Mouse (Mus musculus) hindbrain, embryonic 11.5 days (tissue): ENCODE measurements around the gene Son. TPM values are rescaled to one million over a fixed set of nuclear protein-coding genes. Genes with fewer than 3 reads are reported as not detected.

Source experiments
- ATAC-seq: fragments of 200-750 bp; cut with Nextera tagmentation; 2 replicates; pipeline ENCODE4 v1.8.0; 2017; ENCODE audit warnings: mild to moderate bottlenecking, moderate TSS enrichment, moderate library complexity; ENCODE audit not compliant: low FRiP score
- DNase-seq: peaks from one replicate; pipeline ENCODE4 v3.0.0-alpha.2; 2015; ENCODE audit warnings: low spot score
- H3K27ac ChIP-seq: fragments of 300-500 bp; sonication (generic); 2 replicates; pipeline ENCODE4 v1.5.1; 2014; ENCODE audit warnings: mild to moderate bottlenecking, low read depth, low read length
- H3K27me3 ChIP-seq: fragments of 300-500 bp; sonication (generic); 2 replicates; pipeline ENCODE4 v1.6.1; 2014; ENCODE audit warnings: mild to moderate bottlenecking, low read length, moderate library complexity, mixed read lengths; ENCODE audit not compliant: control insufficient read depth, insufficient read depth
- H3K36me3 ChIP-seq: fragments of 300-500 bp; sonication (generic); 2 replicates; pipeline ENCODE4 v1.6.1; 2014; ENCODE audit warnings: mild to moderate bottlenecking, low read length, moderate library complexity, mixed read lengths; ENCODE audit not compliant: control insufficient read depth, insufficient read depth
- H3K4me1 ChIP-seq: fragments of 300-500 bp; sonication (generic); replicated peaks from 2 replicates; pipeline ENCODE4 v1.6.1; 2014; ENCODE audit warnings: low read length, mixed read lengths; ENCODE audit not compliant: control insufficient read depth, insufficient read depth
- H3K4me2 ChIP-seq: fragments of 300-500 bp; sonication (generic); replicated peaks from 2 replicates; pipeline ENCODE4 v1.6.1; 2014; ENCODE audit warnings: mild to moderate bottlenecking, low read depth, low read length
- H3K4me3 ChIP-seq: fragments of 300-500 bp; sonication (generic); 2 replicates; pipeline ENCODE4 v1.5.1; 2014; ENCODE audit warnings: low read depth, low read length
- H3K9ac ChIP-seq: fragments of 300-500 bp; sonication (generic); 2 replicates; pipeline ENCODE4 v1.6.1; 2014; ENCODE audit warnings: low read depth, low read length
- H3K9me3 ChIP-seq: fragments of 300-500 bp; sonication (generic); 2 replicates; pipeline ENCODE4 v1.6.1; 2016; ENCODE audit warnings: low read length; ENCODE audit not compliant: control insufficient read depth
- WGBS: fragments of 180-500 bp; shearing (Covaris S2); extraction: QIAGEN DNeasy Blood & Tissue Kit; methylation state at CpG from one replicate; pipeline ENCODE4 v1.1.7; 2014; 5-methylcytosine and 5-hydroxymethylcytosine counted together
- polyA plus RNA-seq: library from polyadenylated mRNA; unstranded; fragments of >200 nt; fragmentation: Nextera tagmentation; extraction: Ambion mirVana; gene quantifications from 2 replicates; pipeline ENCODE4 v1.2.1, GENCODE M21; 2014

The Son gene
- polyA plus RNA-seq, 1 experiment from 2014 or later = 180 TPM

GRCm38 (mm10) chr16:91628673-91629072, 18.6 kb upstream of the Son start:
- Histone ChIP-seq H3K9me3 (no peaks in the 10 kb centered on the region), H3K9ac (no peak overlapping the region), H3K4me3 (no peak overlapping the region), H3K27me3 (no peaks in the 10 kb centered on the region), H3K27ac (no peak overlapping the region), H3K4me2 (no peak overlapping the region), H3K36me3 (peaks cover 13% of the 10 kb centered on the region; the same call in 1 of the 2 replicates), H3K4me1 (no peaks in the 10 kb centered on the region)
- DNase-seq (no peak), ATAC-seq (no peak)
- 95% methylated on average over 3 of the region's 3 CpGs for WGBS

GRCm38 (mm10) chr16:91629749-91630148, 17.6 kb upstream of the Son start:
- Histone ChIP-seq H3K4me3 (no peak overlapping the region), H3K9me3 (no peaks in the 10 kb centered on the region), H3K27me3 (no peaks in the 10 kb centered on the region), H3K9ac (no peak overlapping the region), H3K4me1 (no peaks in the 10 kb centered on the region), H3K27ac (no peak overlapping the region), H3K36me3 (peaks cover 13% of the 10 kb centered on the region; the same call in 1 of the 2 replicates), H3K4me2 (no peak overlapping the region)
- 99% methylated on average over 4 of the region's 4 CpGs for WGBS
- DNase-seq = no peak
- no peak for ATAC-seq

- Histone ChIP-seq H3K27ac (no peak overlapping the region), H3K4me1 (no peaks in the 10 kb centered on the region), H3K4me2 (no peak overlapping the region), H3K36me3 (peaks cover 17% of the 10 kb centered on the region; the same call in 1 of the 2 replicates), H3K9ac (no peak overlapping the region), H3K27me3 (no peaks in the 10 kb centered on the region), H3K4me3 (no peak overlapping the region), H3K9me3 (no peaks in the 10 kb centered on the region)
- ATAC-seq = no peak
- 70% methylated on average over 1 of the region's 1 CpGs for WGBS
- no peak for DNase-seq
These were observed 16.7 kb upstream of the Son start for GRCm38 (mm10) chr16:91630584-91630983.

GRCm38 (mm10) chr16:91632439-91632838, 14.9 kb upstream of the Son start:
- H3K36me3 ChIP-seq = peaks cover 22% of the 10 kb centered on the region; the same call in 1 of the 2 replicates
- DNase-seq = no peak
- no peak overlapping the region for H3K4me2 ChIP-seq
- H3K4me1 ChIP-seq = no peaks in the 10 kb centered on the region
- H3K9ac ChIP-seq = no peak overlapping the region
- no peaks in the 10 kb centered on the region for H3K9me3 ChIP-seq
- H3K27ac ChIP-seq = no peak overlapping the region
- H3K27me3 ChIP-seq = no peaks in the 10 kb centered on the region
- no peak for ATAC-seq
- 94% methylated on average over 5 of the region's 5 CpGs for WGBS
- no peak overlapping the region for H3K4me3 ChIP-seq

GRCm38 (mm10) chr16:91632940-91633339, 14.4 kb upstream of the Son start:
- 93% methylated on average over 7 of the region's 7 CpGs for WGBS
- H3K4me2 ChIP-seq = no peak overlapping the region
- no peaks in the 10 kb centered on the region for H3K27me3 ChIP-seq
- H3K36me3 ChIP-seq = peaks cover 19% of the 10 kb centered on the region; the same call in 1 of the 2 replicates
- ATAC-seq = no peak
- no peaks in the 10 kb centered on the region for H3K9me3 ChIP-seq
- H3K9ac ChIP-seq = no peak overlapping the region
- H3K4me1 ChIP-seq = no peaks in the 10 kb centered on the region
- H3K4me3 ChIP-seq = no peak overlapping the region
- no peak overlapping the region for H3K27ac ChIP-seq
- no peak for DNase-seq

GRCm38 (mm10) chr16:91633641-91634040, 13.7 kb upstream of the Son start:
- no peak overlapping the region for H3K27ac ChIP-seq
- H3K4me3 ChIP-seq = no peak overlapping the region
- no peaks in the 10 kb centered on the region for H3K27me3 ChIP-seq
- no peak overlapping the region for H3K4me2 ChIP-seq
- no peaks in the 10 kb centered on the region for H3K9me3 ChIP-seq
- 91% methylated on average over 12 of the region's 12 CpGs for WGBS
- no peak overlapping the region for H3K9ac ChIP-seq
- DNase-seq (no peak), ATAC-seq (no peak)
- peaks cover 15% of the 10 kb centered on the region; the same call in 1 of the 2 replicates for H3K36me3 ChIP-seq
- no peaks in the 10 kb centered on the region for H3K4me1 ChIP-seq

- Histone ChIP-seq H3K27me3 (no peaks in the 10 kb centered on the region), H3K36me3 (peaks cover 13% of the 10 kb centered on the region; the same call in 1 of the 2 replicates), H3K9me3 (no peaks in the 10 kb centered on the region), H3K27ac (no peak overlapping the region), H3K4me1 (no peaks in the 10 kb centered on the region), H3K9ac (no peak overlapping the region), H3K4me2 (no peak overlapping the region), H3K4me3 (no peak overlapping the region)
- ATAC-seq (no peak), DNase-seq (no peak)
- WGBS = 97% methylated on average over 5 of the region's 5 CpGs
These were observed 8.1 kb upstream of the Son start for GRCm38 (mm10) chr16:91639161-91639560.

- H3K27me3 ChIP-seq = no peaks in the 10 kb centered on the region
- no peak overlapping the region for H3K4me3 ChIP-seq
- no peak overlapping the region for H3K9ac ChIP-seq
- DNase-seq = no peak
- no peak overlapping the region for H3K4me2 ChIP-seq
- no peaks in the 10 kb centered on the region for H3K4me1 ChIP-seq
- H3K9me3 ChIP-seq = no peaks in the 10 kb centered on the region
- 98% methylated on average over 2 of the region's 2 CpGs for WGBS
- ATAC-seq = no peak
- no peak overlapping the region for H3K27ac ChIP-seq
- H3K36me3 ChIP-seq = peaks cover 13% of the 10 kb centered on the region; the same call in 1 of the 2 replicates
These were observed 7.7 kb upstream of the Son start for GRCm38 (mm10) chr16:91639636-91640035.

GRCm38 (mm10) chr16:91640171-91640570, 7.1 kb upstream of the Son start:
- Histone ChIP-seq H3K4me3 (no peak overlapping the region), H3K36me3 (peaks cover 12% of the 10 kb centered on the region; the same call in 1 of the 2 replicates)
- no peak for ATAC-seq

More at GRCm38 (mm10) chr16:91640171-91640570, 7.1 kb upstream of the Son start:
- Histone ChIP-seq H3K9me3 (no peaks in the 10 kb centered on the region), H3K9ac (no peak overlapping the region), H3K4me1 (no peaks in the 10 kb centered on the region), H3K4me2 (no peak overlapping the region), H3K27ac (no peak overlapping the region), H3K27me3 (no peaks in the 10 kb centered on the region)
- WGBS = 96% methylated on average over 8 of the region's 8 CpGs
- DNase-seq = no peak
